Mouse (Mus musculus) testis, postnatal 14 days (tissue): ENCODE data around the gene Kitl.

ENCODE experiments used
- DNase-seq: peaks from one replicate; pipeline ENCODE4 v3.0.0; 2021; ENCODE audit warnings: low spot score

The Kitl gene

GRCm38 (mm10) chr10:100124452-100124851 is 109.0 kb downstream of the Kitl start:
- DNase-seq = no peak

- DNase-seq = peak; percentile 6
Observed at GRCm38 (mm10) chr10:100127837-100128743, 112.7 kb downstream of the Kitl start.

GRCm38 (mm10) chr10:100131657-100132056 is 116.2 kb downstream of the Kitl start:
- no peak for DNase-seq

GRCm38 (mm10) chr10:100132304-100132703 is 116.9 kb downstream of the Kitl start:
- DNase-seq = no peak

- DNase-seq = no peak
Observed at GRCm38 (mm10) chr10:100138552-100138951, 123.1 kb downstream of the Kitl start.

GRCm38 (mm10) chr10:100148123-100148522 is 132.7 kb downstream of the Kitl start:
- no peak for DNase-seq
